Mouse (Mus musculus): Measurements from ENCODE around the gene Rnf103. TPM values are rescaled to one million over a fixed set of nuclear protein-coding genes. Genes with fewer than 3 reads are reported as not detected.

Gene Rnf103
- polyA plus RNA-seq, 1 experiment: 10.8 TPM

Other genes starting within 250 kb of the Rnf103 start
- 11.1 and 13.1 TPM in 2 replicates for gene Krcc1, start 222.2 kb upstream of the Rnf103 start, polyA plus RNA-seq (2012; rRNA removed)
- gene Smyd1, start 171.7 kb upstream of the Rnf103 start, polyA plus RNA-seq (2012; rRNA removed): 0.05 and 0.17 TPM in 2 replicates
- 2.7 and 3.5 TPM in 2 replicates for gene Cd8b1, start 171.1 kb upstream of the Rnf103 start, polyA plus RNA-seq (2012; rRNA removed)
- gene Cd8a, start 120.5 kb upstream of the Rnf103 start, polyA plus RNA-seq (2012; rRNA removed): 6.7 and 8.8 TPM in 2 replicates
- gene Rmnd5a, start 53.3 kb upstream of the Rnf103 start, polyA plus RNA-seq (2012; rRNA removed): 18.2 and 20.0 TPM in 2 replicates
- 41.6 and 41.7 TPM in 2 replicates for gene Chmp3, start 49.9 kb downstream of the Rnf103 start, polyA plus RNA-seq (2012; rRNA removed)
- gene Kdm3a, start 139.1 kb downstream of the Rnf103 start, polyA plus RNA-seq (2012; rRNA removed): 8.4 and 14.3 TPM in 2 replicates
- 1.3 and 1.4 TPM in 2 replicates for gene Reep1, start 213.7 kb downstream of the Rnf103 start, polyA plus RNA-seq (2012; rRNA removed)

All from large intestine, adult 2 months (tissue).